Mouse (Mus musculus): ENCODE results near the gene Traf3. TPM values are rescaled to one million over a fixed set of nuclear protein-coding genes. Genes with fewer than 3 reads are reported as not detected.
A peak's percentile ranks its signal among the peaks of the same experiment; 100 is the strongest.

Gene Traf3
- polyA plus RNA-seq, 2 experiments = 2.7 to 2.8 TPM

DNA sequence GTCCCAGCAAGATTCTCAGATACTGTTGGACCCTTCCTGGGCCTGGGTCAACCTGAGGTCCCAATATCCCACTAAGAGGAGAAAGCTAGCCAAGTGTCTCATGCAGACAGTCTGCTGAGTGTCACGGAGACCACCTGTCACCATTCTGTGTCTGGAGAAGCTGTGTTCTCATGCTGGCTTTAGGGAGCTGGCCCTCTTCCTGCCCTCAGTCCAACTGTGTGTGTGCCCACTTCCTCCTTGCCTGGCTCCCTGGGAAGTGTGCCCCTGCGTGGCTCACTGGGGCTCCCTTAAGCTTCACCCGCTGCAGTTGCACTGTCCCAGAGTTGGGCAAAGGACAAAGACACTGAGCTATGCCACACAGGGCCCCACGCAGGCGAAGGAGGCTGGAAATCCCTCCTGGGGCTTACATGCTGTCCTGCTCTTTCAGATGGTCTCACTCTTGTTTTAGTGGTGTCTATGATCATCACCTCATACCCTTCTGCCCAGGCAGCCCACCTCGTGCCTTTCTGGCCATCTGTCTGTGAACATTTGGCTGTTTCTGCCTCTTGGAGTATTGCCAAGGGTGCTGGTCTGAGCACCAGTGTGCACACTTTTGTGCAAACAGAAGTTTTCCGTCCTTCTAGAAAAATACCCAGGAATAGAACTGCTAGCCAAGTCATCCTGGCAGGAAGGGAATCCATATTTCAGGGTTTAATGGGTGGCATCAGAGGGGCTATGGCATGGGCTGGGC lies 13.0 kb upstream of the Traf3 start:
- no peaks in the 10 kb centered on the region for H3K27me3 ChIP-seq (ENCODE audit: control insufficient read depth, insufficient read depth, low read length)
- no peaks in the 10 kb centered on the region for H3K36me3 ChIP-seq (replicated peaks; ENCODE audit: control insufficient read depth, insufficient read depth, low read depth)
- no peak for TF ChIP-seq CTCF (IDR thresholded peaks at IDR 0.05; ENCODE audit: low read depth)
- TF ChIP-seq EP300 (IDR thresholded peaks at IDR 0.05; ENCODE audit: low read depth) = no peak
- H3K4me2 ChIP-seq (ENCODE audit: low read depth) = no peak overlapping the region
- no peak for DNase-seq (ENCODE audit: low read depth in 3 of 3, low spot score in 3 of 3)
- H3K27ac ChIP-seq = no peak overlapping the region
- peaks cover 18 to 34% of the 10 kb centered on the region in 2 experiments for H3K4me1 ChIP-seq (replicated peaks; ENCODE audit: control insufficient read depth in 2 of 2, insufficient read depth in 2 of 2, low read length in 1 of 2)
- H3K9me3 ChIP-seq (ENCODE audit: control insufficient read depth, low read length) = no peaks in the 10 kb centered on the region
- H3K4me3 ChIP-seq (ENCODE audit: insufficient read depth in 1 of 2, low read depth in 2 of 2, low read length in 2 of 2) = no peak overlapping the region
- no peak for ATAC-seq (ENCODE audit: insufficient read depth)
- no peak overlapping the region for H3K9ac ChIP-seq (replicated peaks)
- 52% methylated on average over 7 of the region's 7 CpGs for WGBS (ENCODE audit: insufficient replicate concordance)

GRCm38 (mm10) chr12:111153946-111154345 lies 12.2 kb upstream of the Traf3 start:
- no peak overlapping the region for H3K4me2 ChIP-seq (ENCODE audit: low read depth)
- no peak overlapping the region for H3K4me3 ChIP-seq (ENCODE audit: insufficient read depth in 1 of 2, low read depth in 2 of 2, low read length in 2 of 2)
- no peaks in the 10 kb centered on the region for H3K36me3 ChIP-seq (replicated peaks; ENCODE audit: control insufficient read depth, insufficient read depth, low read depth)
- H3K9me3 ChIP-seq (ENCODE audit: control insufficient read depth, low read length) = no peaks in the 10 kb centered on the region
- peaks cover 18 to 34% of the 10 kb centered on the region in 2 experiments for H3K4me1 ChIP-seq (replicated peaks; ENCODE audit: control insufficient read depth in 2 of 2, insufficient read depth in 2 of 2, low read length in 1 of 2)
- no peak for TF ChIP-seq CTCF (IDR thresholded peaks at IDR 0.05; ENCODE audit: low read depth)
- TF ChIP-seq EP300 (IDR thresholded peaks at IDR 0.05; ENCODE audit: low read depth) = no peak
- DNase-seq (ENCODE audit: low read depth in 3 of 3, low spot score in 3 of 3) = no peak
- no peak overlapping the region for H3K27ac ChIP-seq
- WGBS (ENCODE audit: insufficient replicate concordance) = 69% methylated on average over 5 of the region's 5 CpGs
- no peak for ATAC-seq (ENCODE audit: insufficient read depth)
- no peaks in the 10 kb centered on the region for H3K27me3 ChIP-seq (ENCODE audit: control insufficient read depth, insufficient read depth, low read length)
- H3K9ac ChIP-seq (replicated peaks) = no peak overlapping the region

- Histone ChIP-seq H3K4me3 (ENCODE audit: insufficient read depth in 1 of 2, low read depth in 2 of 2, low read length in 2 of 2) (no peak overlapping the region), H3K27me3 (ENCODE audit: control insufficient read depth, insufficient read depth, low read length) (no peaks in the 10 kb centered on the region), H3K36me3 (replicated peaks; ENCODE audit: control insufficient read depth, insufficient read depth, low read depth) (no peaks in the 10 kb centered on the region), H3K9me3 (ENCODE audit: control insufficient read depth, low read length) (no peaks in the 10 kb centered on the region), H3K4me1 (replicated peaks; ENCODE audit: control insufficient read depth in 2 of 2, insufficient read depth in 2 of 2, low read length in 1 of 2) (peaks cover 19 to 32% of the 10 kb centered on the region in 2 experiments), H3K9ac (replicated peaks) (no peak overlapping the region), H3K4me2 (ENCODE audit: low read depth) (no peak overlapping the region), H3K27ac (no peak overlapping the region)
- DNase-seq (ENCODE audit: low read depth in 3 of 3, low spot score in 3 of 3) (no peak), ATAC-seq (ENCODE audit: insufficient read depth) (no peak)
- 74% methylated on average over 6 of the region's 6 CpGs for WGBS (ENCODE audit: insufficient replicate concordance)
- no peak for TF ChIP-seq EP300 (IDR thresholded peaks at IDR 0.05; ENCODE audit: low read depth)
- TF ChIP-seq CTCF (IDR thresholded peaks at IDR 0.05; ENCODE audit: low read depth) = no peak
Measured at GRCm38 (mm10) chr12:111154641-111155040, 11.5 kb upstream of the Traf3 start.

DNA sequence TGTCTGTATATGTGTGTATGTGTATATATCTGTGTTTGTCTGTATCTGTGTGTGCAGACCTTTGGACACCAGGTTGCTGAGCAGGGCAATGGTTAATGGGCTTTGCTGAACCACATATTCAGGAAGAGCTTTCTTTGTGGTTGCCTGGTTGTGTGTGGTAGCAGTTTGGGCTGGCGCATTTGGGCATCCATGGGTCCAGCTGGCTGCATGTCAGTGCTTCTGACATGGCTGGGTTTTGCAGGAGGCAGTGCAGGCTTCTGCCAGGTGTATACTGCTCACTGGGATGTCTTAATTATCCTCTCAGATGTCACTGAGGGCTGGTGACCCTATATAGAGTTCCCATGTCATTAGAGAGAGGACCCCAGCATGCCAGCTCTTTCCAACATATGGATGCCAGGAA lies 10.4 kb upstream of the Traf3 start:
- no peak overlapping the region for H3K4me3 ChIP-seq (ENCODE audit: insufficient read depth in 1 of 2, low read depth in 2 of 2, low read length in 2 of 2)
- H3K4me2 ChIP-seq (ENCODE audit: low read depth) = no peak overlapping the region
- TF ChIP-seq EP300 (IDR thresholded peaks at IDR 0.05; ENCODE audit: low read depth) (no peak), CTCF (IDR thresholded peaks at IDR 0.05; ENCODE audit: low read depth) (no peak)
- no peak overlapping the region for H3K9ac ChIP-seq (replicated peaks)
- ATAC-seq (ENCODE audit: insufficient read depth) (no peak), DNase-seq (ENCODE audit: low read depth in 3 of 3, low spot score in 3 of 3) (no peak)
- peaks cover 19 to 30% of the 10 kb centered on the region in 2 experiments for H3K4me1 ChIP-seq (replicated peaks; ENCODE audit: control insufficient read depth in 2 of 2, insufficient read depth in 2 of 2, low read length in 1 of 2)
- H3K27me3 ChIP-seq (ENCODE audit: control insufficient read depth, insufficient read depth, low read length) = no peaks in the 10 kb centered on the region
- no peak overlapping the region for H3K27ac ChIP-seq
- 100% methylated on average over 1 of the region's 1 CpGs for WGBS (ENCODE audit: insufficient replicate concordance)
- H3K36me3 ChIP-seq (replicated peaks; ENCODE audit: control insufficient read depth, insufficient read depth, low read depth) = no peaks in the 10 kb centered on the region
- H3K9me3 ChIP-seq (ENCODE audit: control insufficient read depth, low read length) = no peaks in the 10 kb centered on the region

GRCm38 (mm10) chr12:111159659-111160428 lies 6.3 kb upstream of the Traf3 start:
- Histone ChIP-seq H3K9ac (replicated peaks) (peak overlapping the region; percentile 46), H3K27ac (peak overlapping the region; percentile 68), H3K4me3 (ENCODE audit: insufficient read depth in 1 of 2, low read depth in 2 of 2, low read length in 2 of 2) (no peak overlapping the region), H3K9me3 (ENCODE audit: control insufficient read depth, low read length) (no peaks in the 10 kb centered on the region), H3K27me3 (ENCODE audit: control insufficient read depth, insufficient read depth, low read length) (no peaks in the 10 kb centered on the region), H3K36me3 (replicated peaks; ENCODE audit: control insufficient read depth, insufficient read depth, low read depth) (no peaks in the 10 kb centered on the region), H3K4me1 (replicated peaks; ENCODE audit: control insufficient read depth in 2 of 2, insufficient read depth in 2 of 2, low read length in 1 of 2) (peaks cover 11 to 22% of the 10 kb centered on the region in 2 experiments), H3K4me2 (ENCODE audit: low read depth) (peak overlapping the region; percentile 58)
- ATAC-seq (ENCODE audit: insufficient read depth) (peak; percentile 70), DNase-seq (ENCODE audit: low read depth in 3 of 3, low spot score in 3 of 3) (peak in 1 of 3 experiments; percentile 54)
- TF ChIP-seq CTCF (IDR thresholded peaks at IDR 0.05; ENCODE audit: low read depth) (no peak), EP300 (IDR thresholded peaks at IDR 0.05; ENCODE audit: low read depth) (no peak)
- 11% methylated on average over 12 of the region's 12 CpGs for WGBS (ENCODE audit: insufficient replicate concordance)

Data from liver, embryonic 14.5 days (tissue).